8 mouse cellular contexts compared by ENCODE assay signal in genomic region chr4:3089567-3090377, GRCm38 (mm10).
A peak's percentile ranks its signal among the peaks of the same experiment; 100 is the strongest.
DNase-seq lines count a peak whose midpoint lies in the region; ATAC-seq lines count a peak whose summit lies in the region.

No protein-coding gene starts in this region.

- peak; percentile 47 for DNase-seq in adrenal gland, postnatal 10 days
- no peak for DNase-seq in adrenal gland, adult 8-10 months
- DNase-seq in lung, postnatal 25 days (ENCODE audit: low spot score): no peak
- no peak for DNase-seq in frontal cortex, postnatal 36 days (ENCODE audit: low spot score in 2 of 2)
- DNase-seq in spleen, adult 12 weeks (ENCODE audit: low spot score): no peak

- no peak overlapping the region for H3K9ac ChIP-seq in lung, embryonic 16.5 days (ENCODE audit: low read length)
- no peak overlapping the region for H3K9ac ChIP-seq in limb, embryonic 13.5 days
- no peak overlapping the region for H3K9ac ChIP-seq in stomach, embryonic 14.5 days (replicated peaks; ENCODE audit: low read depth, low read length)

- H3K4me1 ChIP-seq in lung, embryonic 16.5 days (replicated peaks; ENCODE audit: control insufficient read depth, insufficient read depth, low read length): no peaks in the 10 kb centered on the region
- H3K4me1 ChIP-seq in limb, embryonic 13.5 days: no peaks in the 10 kb centered on the region
- no peaks in the 10 kb centered on the region for H3K4me1 ChIP-seq in stomach, embryonic 14.5 days (ENCODE audit: control insufficient read depth, insufficient read depth, low read length)

- H3K4me2 ChIP-seq in lung, embryonic 16.5 days (ENCODE audit: low read depth, low read length): no peak overlapping the region
- H3K4me2 ChIP-seq in limb, embryonic 13.5 days (replicated peaks): no peak overlapping the region
- H3K4me2 ChIP-seq in stomach, embryonic 14.5 days (replicated peaks; ENCODE audit: low read depth, low read length): no peak overlapping the region

- peaks cover 26% of the 10 kb centered on the region for H3K9me3 ChIP-seq in lung, embryonic 16.5 days (ENCODE audit: control insufficient read depth, low read length)
- peaks cover 50% of the 10 kb centered on the region for H3K9me3 ChIP-seq in limb, embryonic 13.5 days
- peaks cover 29% of the 10 kb centered on the region for H3K9me3 ChIP-seq in stomach, embryonic 14.5 days (ENCODE audit: control insufficient read depth, low read depth, low read length)

- peak; percentile 42; the same call in 1 of the 2 replicates for ATAC-seq in lung, embryonic 16.5 days (ENCODE audit: low read depth)
- ATAC-seq in limb, embryonic 13.5 days (ENCODE audit: low FRiP score, low read depth): peak; percentile 34; the same call in 1 of the 2 replicates
- ATAC-seq in stomach, embryonic 14.5 days (ENCODE audit: insufficient number of reproducible peaks, insufficient read depth, low FRiP score, low read depth): peak; percentile 43; the same call in 1 of the 2 replicates

- no peaks in the 10 kb centered on the region for H3K27me3 ChIP-seq in lung, embryonic 16.5 days (ENCODE audit: control insufficient read depth, insufficient read depth, low read depth, low read length)
- H3K27me3 ChIP-seq in limb, embryonic 13.5 days: no peaks in the 10 kb centered on the region
- no peaks in the 10 kb centered on the region for H3K27me3 ChIP-seq in stomach, embryonic 14.5 days (ENCODE audit: control insufficient read depth, insufficient read depth, low read length)

- WGBS in lung, embryonic 16.5 days: 61% methylated on average over 13 of the region's 13 CpGs
- 59% methylated on average over 13 of the region's 13 CpGs for WGBS in limb, embryonic 13.5 days
- 64% methylated on average over 13 of the region's 13 CpGs for WGBS in stomach, embryonic 14.5 days

- no peak overlapping the region for H3K27ac ChIP-seq in lung, embryonic 16.5 days (ENCODE audit: low read length)
- no peak overlapping the region for H3K27ac ChIP-seq in limb, embryonic 13.5 days
- no peak overlapping the region for H3K27ac ChIP-seq in stomach, embryonic 14.5 days (ENCODE audit: low read length)

- no peaks in the 10 kb centered on the region for H3K36me3 ChIP-seq in lung, embryonic 16.5 days (ENCODE audit: control insufficient read depth, insufficient read depth, low read length)
- H3K36me3 ChIP-seq in limb, embryonic 13.5 days: no peaks in the 10 kb centered on the region
- no peaks in the 10 kb centered on the region for H3K36me3 ChIP-seq in stomach, embryonic 14.5 days (ENCODE audit: control insufficient read depth, insufficient read depth, low read length)

- no peak overlapping the region for H3K4me3 ChIP-seq in lung, embryonic 16.5 days (ENCODE audit: low read length)
- no peak overlapping the region for H3K4me3 ChIP-seq in limb, embryonic 13.5 days
- no peak overlapping the region for H3K4me3 ChIP-seq in stomach, embryonic 14.5 days (ENCODE audit: low read depth, low read length)
